Mouse (Mus musculus) G1E (cell line): Measurements from ENCODE around the gene Nes. TPM values are rescaled to one million over a fixed set of nuclear protein-coding genes. Genes with fewer than 3 reads are reported as not detected.

Source experiments
- ATAC-seq: 2 replicates; pipeline ENCODE4 v1.8.0; 2016; ENCODE audit warnings: mild to moderate bottlenecking; ENCODE audit not compliant: insufficient number of reproducible peaks, poor library complexity, low FRiP score, severe bottlenecking; ENCODE audit errors: extremely low read depth
- DNase-seq: peaks from one replicate; pipeline ENCODE4 v3.0.0; 2012; ENCODE audit warnings: low spot score
- H3K27me3 ChIP-seq: 2 replicates; pipeline ENCODE4 v1.6.1; 2012; ENCODE audit warnings: mild to moderate bottlenecking, low read length, inconsistent platforms; ENCODE audit not compliant: insufficient read depth
- H3K36me3 ChIP-seq: replicated peaks from 2 replicates; pipeline ENCODE3; 2012; ENCODE audit warnings: mild to moderate bottlenecking, inconsistent platforms
- H3K4me1 ChIP-seq: 2 replicates; pipeline ENCODE4 v1.6.1; 2012; ENCODE audit warnings: low read depth, low read length, inconsistent platforms, mixed read lengths; ENCODE audit not compliant: insufficient read depth
- H3K4me3 ChIP-seq: 2 replicates; pipeline ENCODE4 v1.5.1; 2012; ENCODE audit warnings: low read depth, mild to moderate bottlenecking, inconsistent platforms, low read length, moderate library complexity, mixed read lengths
- H3K9me3 ChIP-seq: replicated peaks from 2 replicates; pipeline ENCODE4 v1.6.1; 2012; ENCODE audit warnings: inconsistent platforms
- CTCF ChIP-seq: IDR thresholded peaks from 2 replicates; pipeline ENCODE4 v1.5.1; 2012; ENCODE audit warnings: low read depth, low read length, inconsistent platforms, mixed read lengths
- GATA1 ChIP-seq: IDR thresholded peaks from 2 replicates; pipeline ENCODE4 v1.6.1; 2012; ENCODE audit warnings: borderline replicate concordance, low read length, inconsistent platforms, mixed read lengths
- GATA2 ChIP-seq: IDR thresholded peaks from 2 replicates; pipeline ENCODE4 v1.6.1; 2012; ENCODE audit warnings: low read depth, low read length, inconsistent platforms, borderline replicate concordance
- POLR2AphosphoS5 ChIP-seq: IDR thresholded peaks from 2 replicates; pipeline ENCODE4 v1.6.1; 2012; ENCODE audit warnings: low read depth, low read length, inconsistent platforms; ENCODE audit not compliant: insufficient replicate concordance
- TAL1 ChIP-seq: conservative IDR thresholded peaks from 2 replicates; pipeline ENCODE4 v1.6.1; 2012; ENCODE audit warnings: low read depth, low read length, inconsistent platforms, mixed read lengths
- polyA plus RNA-seq: library from polyadenylated mRNA; stranded (reverse); fragments of >175 nt; gene quantifications from 2 replicates; pipeline ENCODE4 v1.2.3, GENCODE M21; 2012
- total RNA-seq, 2 experiments: library from RNA; stranded (forward) in 1 of 2; stranded (reverse) in 1 of 2; fragments of 200-1000 nt in 1 of 2; fragments of >200 nt in 1 of 2; fragmentation: Nextera tagmentation in 1 of 2; gene quantifications; 2 replicates each; pipeline ENCODE4 v1.2.3; 2014 to 2017

Nes gene
- total and polyA plus RNA-seq, 3 experiments = 0.02 to 0.22 TPM; not detected in 1

GRCm38 (mm10) chr3:87981214-87981760 is 10.4 kb downstream of the Nes start:
- peaks cover 30% of the 10 kb centered on the region for H3K4me1 ChIP-seq
- H3K9me3 ChIP-seq = no peaks in the 10 kb centered on the region
- ATAC-seq (no peak), DNase-seq (no peak)
- H3K4me3 ChIP-seq = no peak overlapping the region
- peaks cover 62% of the 10 kb centered on the region for H3K27me3 ChIP-seq
- no peaks in the 10 kb centered on the region for H3K36me3 ChIP-seq
- TF ChIP-seq TAL1 (no peak), GATA1 (no peak), POLR2AphosphoS5 (no peak), CTCF (no peak), GATA2 (no peak)

DNA sequence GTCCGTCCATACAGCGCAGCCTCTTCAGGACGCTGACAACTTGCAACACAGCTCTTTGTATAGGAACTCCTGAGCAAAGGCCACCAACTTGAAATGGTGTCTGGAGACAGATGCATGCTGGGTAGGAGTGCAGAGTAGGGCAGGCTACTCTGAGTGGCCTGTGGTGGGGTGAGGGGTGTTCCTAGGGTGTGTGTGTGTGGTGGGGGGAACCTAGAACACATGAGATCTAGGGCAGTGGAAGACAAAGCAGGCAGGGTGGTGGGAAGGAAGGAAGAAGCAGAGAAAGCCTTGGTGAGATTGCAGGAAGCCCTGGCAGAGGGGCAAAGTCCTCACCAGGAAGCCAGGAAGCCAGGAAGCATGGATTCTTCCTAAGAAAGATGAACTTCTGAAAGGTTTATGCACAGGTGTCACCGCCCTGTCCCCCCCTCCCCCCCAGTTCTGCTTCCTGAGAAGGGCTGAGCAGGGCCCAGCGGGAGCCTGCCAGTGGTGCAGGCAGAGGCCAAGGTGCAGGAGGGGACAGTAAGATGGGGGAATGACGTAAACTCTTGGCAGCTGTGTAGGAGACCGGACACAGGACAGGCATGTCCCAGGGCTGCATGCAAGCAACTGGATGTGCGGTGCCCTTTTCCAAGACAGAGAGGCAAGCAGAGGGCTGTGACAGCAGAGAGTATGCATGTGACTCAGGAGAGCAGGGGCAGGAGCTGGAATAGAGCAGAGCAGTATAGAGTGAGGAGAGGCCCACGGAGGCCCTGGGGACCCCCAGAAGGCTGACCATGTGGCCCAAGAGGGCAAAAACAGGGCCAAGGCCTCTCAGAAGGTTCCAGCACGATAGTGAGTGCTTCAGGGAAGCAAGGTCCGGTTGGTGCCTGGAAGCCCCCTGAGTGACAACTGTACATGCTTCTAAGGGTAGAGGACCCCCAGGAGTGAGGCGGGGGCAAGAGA is 11.3 kb downstream of the Nes start:
- ATAC-seq = no peak
- no peaks in the 10 kb centered on the region for H3K36me3 ChIP-seq
- TF ChIP-seq CTCF (no peak), GATA2 (no peak), GATA1 (no peak), TAL1 (no peak), POLR2AphosphoS5 (no peak)
- peaks cover 61% of the 10 kb centered on the region for H3K27me3 ChIP-seq
- peak overlapping the region; percentile 18; the same call in 1 of the 2 replicates for H3K4me3 ChIP-seq
- H3K4me1 ChIP-seq = peaks cover 39% of the 10 kb centered on the region
- H3K9me3 ChIP-seq = no peaks in the 10 kb centered on the region
- no peak for DNase-seq

- peaks cover 48% of the 10 kb centered on the region for H3K4me1 ChIP-seq
- peak overlapping the region; percentile 51; the same call in 1 of the 2 replicates for H3K4me3 ChIP-seq
- TF ChIP-seq POLR2AphosphoS5 = no peak
- no peak for TF ChIP-seq GATA2
- TF ChIP-seq GATA1 = no peak
- no peak for TF ChIP-seq TAL1
- TF ChIP-seq CTCF = no peak
- DNase-seq = peak; percentile 27
- no peaks in the 10 kb centered on the region for H3K9me3 ChIP-seq
- H3K36me3 ChIP-seq = no peaks in the 10 kb centered on the region
- peaks cover 53% of the 10 kb centered on the region for H3K27me3 ChIP-seq
- ATAC-seq = peak; percentile 37; the same call in 1 of the 2 replicates
Observed at GRCm38 (mm10) chr3:87982836-87983601, 12.1 kb downstream of the Nes start.

DNA sequence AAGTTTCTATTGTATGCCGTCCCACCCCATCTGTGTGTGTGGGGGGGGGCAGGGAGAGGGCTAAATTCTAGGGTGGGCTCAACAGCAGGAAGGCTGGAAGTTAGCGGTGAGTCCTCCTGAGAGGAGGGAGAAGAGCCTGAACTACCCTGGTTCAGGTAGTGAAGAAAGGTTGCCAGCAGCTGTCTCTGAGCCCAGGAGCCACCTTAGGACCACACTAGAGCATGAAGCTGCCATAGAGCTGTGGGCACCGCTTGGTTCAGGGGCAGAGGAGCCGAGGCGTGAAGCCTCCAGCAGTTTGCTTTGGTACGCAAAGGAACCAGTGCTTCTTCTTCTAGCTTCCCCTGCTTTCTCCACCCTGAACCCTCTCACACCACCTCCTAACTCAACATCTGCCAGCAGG is 12.7 kb downstream of the Nes start:
- ATAC-seq (no peak), DNase-seq (no peak)
- peaks cover 51% of the 10 kb centered on the region for H3K4me1 ChIP-seq
- H3K27me3 ChIP-seq = peaks cover 47% of the 10 kb centered on the region
- H3K36me3 ChIP-seq = no peaks in the 10 kb centered on the region
- no peak for TF ChIP-seq POLR2AphosphoS5
- no peak for TF ChIP-seq GATA2
- no peak for TF ChIP-seq CTCF
- no peak for TF ChIP-seq GATA1
- TF ChIP-seq TAL1 = no peak
- no peak overlapping the region; the same call in 1 of the 2 replicates for H3K4me3 ChIP-seq
- no peaks in the 10 kb centered on the region for H3K9me3 ChIP-seq

DNA sequence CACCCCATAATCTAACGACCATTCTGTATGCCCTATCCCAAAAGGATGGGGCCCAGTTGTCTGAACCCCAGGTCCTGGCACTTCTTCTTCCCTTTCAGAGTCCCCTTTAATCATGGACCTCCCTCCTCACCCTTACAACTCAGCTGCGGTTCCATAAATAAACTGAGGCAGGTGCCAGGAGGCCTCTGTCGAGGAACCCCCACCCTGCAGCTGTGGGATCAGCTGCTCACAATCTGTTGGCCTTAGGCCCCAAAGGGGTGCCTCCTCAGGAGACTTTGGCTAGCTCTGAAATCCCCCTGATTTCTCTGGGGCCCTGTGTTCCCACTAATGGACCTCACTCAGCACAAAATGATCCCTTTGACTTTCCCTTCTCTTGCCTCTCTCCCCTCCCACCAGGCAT is 13.2 kb downstream of the Nes start:
- peaks cover 51% of the 10 kb centered on the region for H3K4me1 ChIP-seq
- no peak for ATAC-seq

More for the DNA sequence above, 13.2 kb downstream of the Nes start:
- no peak for DNase-seq
- Histone ChIP-seq H3K9me3 (no peaks in the 10 kb centered on the region), H3K27me3 (peaks cover 42% of the 10 kb centered on the region), H3K4me3 (no peak overlapping the region), H3K36me3 (no peaks in the 10 kb centered on the region)
- TF ChIP-seq TAL1 = no peak
- TF ChIP-seq GATA1 = no peak
- TF ChIP-seq GATA2 = no peak
- TF ChIP-seq CTCF = no peak
- TF ChIP-seq POLR2AphosphoS5 = no peak
